Mouse (Mus musculus) olfactory bulb, adult 2 months (tissue): ENCODE data around the gene Esyt3. TPM values are rescaled to one million over a fixed set of nuclear protein-coding genes. Genes with fewer than 3 reads are reported as not detected.

ENCODE experiments used
- H3K27ac ChIP-seq: fragments of 200-500 bp; 2 replicates; pipeline ENCODE4 v1.5.1; 2012; ENCODE audit warnings: low read depth, low read length; ENCODE audit not compliant: insufficient read depth
- H3K4me1 ChIP-seq: fragments of 200-500 bp; 2 replicates; pipeline ENCODE4 v1.6.1; 2012; ENCODE audit warnings: low read length; ENCODE audit not compliant: control insufficient read depth, insufficient read depth
- H3K4me3 ChIP-seq: fragments of 200-500 bp; 2 replicates; pipeline ENCODE4 v1.5.1; 2012; ENCODE audit warnings: mild to moderate bottlenecking, low read depth, low read length, moderate library complexity; ENCODE audit not compliant: insufficient read depth
- CTCF ChIP-seq: fragments of 200-500 bp; IDR thresholded peaks from 2 replicates; pipeline ENCODE4 v1.5.1; 2012; ENCODE audit warnings: low read depth, mild to moderate bottlenecking, low read length, moderate library complexity; ENCODE audit not compliant: insufficient read depth
- POLR2A ChIP-seq: fragments of 200-500 bp; IDR thresholded peaks from 2 replicates; pipeline ENCODE4 v1.6.1; 2012; ENCODE audit warnings: mild to moderate bottlenecking, low read depth, low read length, moderate library complexity; ENCODE audit not compliant: insufficient read depth
- WGBS: fragments of 180-500 bp; shearing (Covaris S2); methylation state at CpG from one replicate; pipeline ENCODE4 v1.1.7; 2018; 5-methylcytosine and 5-hydroxymethylcytosine counted together
- polyA plus RNA-seq: library from polyadenylated mRNA; stranded (reverse); fragments of >200 nt; gene quantifications from 2 replicates; pipeline ENCODE4 v1.2.4, GENCODE M21; 2012; ENCODE audit warnings: low replicate concordance; ENCODE audit not compliant: missing spikeins, insufficient read depth, insufficient read length

Gene Esyt3
- polyA plus RNA-seq, 1 experiment = not detected

DNA sequence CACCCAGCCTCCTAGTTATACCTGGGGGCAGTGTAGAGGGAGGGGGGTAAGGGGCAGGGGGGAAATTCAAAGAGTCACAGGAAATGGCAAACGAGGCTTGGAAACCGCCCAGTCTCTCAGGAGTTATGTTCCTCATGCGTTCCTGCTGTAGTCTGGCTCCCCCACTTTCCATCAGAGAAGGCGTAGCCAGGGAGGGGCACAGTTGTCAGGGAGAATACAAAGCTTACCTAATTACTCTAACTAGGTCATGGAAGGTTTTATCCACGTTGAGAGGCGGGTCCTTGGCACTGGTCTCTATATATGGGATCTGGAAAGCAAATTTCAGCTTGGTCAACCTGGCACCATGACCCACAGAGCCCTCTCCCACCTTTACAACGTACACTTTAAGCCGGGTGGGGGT is 31.1 kb upstream of the Esyt3 start:
- Histone ChIP-seq H3K4me3 (no peak overlapping the region), H3K27ac (no peak overlapping the region), H3K4me1 (peaks cover 36% of the 10 kb centered on the region)
- WGBS = 52% methylated on average over 8 of the region's 8 CpGs
- TF ChIP-seq CTCF (no peak), POLR2A (no peak)

DNA sequence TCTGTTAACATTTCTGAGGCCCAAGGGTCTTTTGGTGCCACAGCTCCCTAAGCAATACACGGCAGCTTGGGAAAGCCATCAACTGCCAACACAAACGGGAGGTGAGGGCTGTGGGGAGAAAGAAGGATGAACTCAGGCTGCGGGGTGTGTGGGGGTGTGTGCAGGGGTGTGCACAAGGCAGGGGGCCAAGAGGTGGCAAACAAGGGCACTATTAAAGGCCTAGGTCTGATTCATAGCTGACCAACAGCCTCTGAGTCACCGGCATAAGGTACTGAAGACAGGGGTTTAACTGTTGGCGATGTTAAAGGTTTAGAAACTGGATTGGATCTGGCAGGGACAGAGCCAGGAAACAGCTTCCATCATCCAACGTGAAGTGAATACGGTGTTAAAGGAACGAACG is 30.5 kb upstream of the Esyt3 start:
- WGBS = 61% methylated on average over 9 of the region's 9 CpGs
- no peak overlapping the region for H3K4me3 ChIP-seq
- H3K27ac ChIP-seq = no peak overlapping the region
- H3K4me1 ChIP-seq = peaks cover 33% of the 10 kb centered on the region
- no peak for TF ChIP-seq POLR2A
- no peak for TF ChIP-seq CTCF

DNA sequence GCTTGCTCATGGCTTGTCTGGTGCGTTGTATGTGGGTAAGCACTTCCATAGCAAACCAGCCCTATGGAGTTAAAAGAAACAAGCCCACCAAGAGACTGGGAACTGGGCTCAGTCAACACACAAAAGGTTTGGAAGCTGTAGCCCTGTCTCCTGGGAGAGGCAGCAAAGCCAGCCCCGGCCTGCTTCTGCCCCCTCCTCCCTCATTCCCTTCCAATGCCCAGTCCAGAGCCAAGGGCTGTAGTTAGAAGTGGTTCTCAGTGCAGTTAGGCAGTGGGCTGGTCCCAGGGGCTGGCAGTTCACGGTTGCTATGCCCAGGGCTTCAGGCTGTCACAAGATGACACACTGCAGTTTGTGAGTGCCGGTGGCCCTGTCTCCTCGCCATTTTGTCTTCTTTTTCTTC is 29.7 kb upstream of the Esyt3 start:
- H3K27ac ChIP-seq = no peak overlapping the region
- no peak overlapping the region for H3K4me3 ChIP-seq
- peaks cover 31% of the 10 kb centered on the region for H3K4me1 ChIP-seq
- WGBS = 67% methylated on average over 5 of the region's 5 CpGs
- TF ChIP-seq POLR2A = no peak

DNA sequence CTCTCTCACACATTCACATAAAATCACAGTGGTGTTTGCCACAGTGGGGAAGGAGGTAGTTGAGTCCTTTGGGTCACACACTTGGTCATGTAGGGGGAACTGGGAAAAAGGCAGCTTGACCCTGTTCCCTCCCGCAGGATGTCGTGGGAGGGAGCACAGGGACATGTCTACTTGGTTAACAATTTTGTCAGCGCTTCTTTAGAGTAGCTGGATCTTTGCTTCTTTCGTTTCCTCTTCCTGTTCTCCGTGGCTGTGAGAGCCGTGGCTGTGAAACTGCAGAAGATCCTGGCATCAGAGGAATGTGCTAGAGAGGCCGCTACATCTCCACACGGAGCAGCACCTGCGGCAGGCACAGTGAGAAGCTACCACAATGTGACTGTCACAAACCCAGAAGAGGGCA is 24.2 kb upstream of the Esyt3 start:
- WGBS = 72% methylated on average over 9 of the region's 9 CpGs
- H3K4me1 ChIP-seq = peaks cover 8% of the 10 kb centered on the region
- no peak overlapping the region for H3K27ac ChIP-seq
- H3K4me3 ChIP-seq = no peak overlapping the region
- TF ChIP-seq CTCF (no peak), POLR2A (no peak)

DNA sequence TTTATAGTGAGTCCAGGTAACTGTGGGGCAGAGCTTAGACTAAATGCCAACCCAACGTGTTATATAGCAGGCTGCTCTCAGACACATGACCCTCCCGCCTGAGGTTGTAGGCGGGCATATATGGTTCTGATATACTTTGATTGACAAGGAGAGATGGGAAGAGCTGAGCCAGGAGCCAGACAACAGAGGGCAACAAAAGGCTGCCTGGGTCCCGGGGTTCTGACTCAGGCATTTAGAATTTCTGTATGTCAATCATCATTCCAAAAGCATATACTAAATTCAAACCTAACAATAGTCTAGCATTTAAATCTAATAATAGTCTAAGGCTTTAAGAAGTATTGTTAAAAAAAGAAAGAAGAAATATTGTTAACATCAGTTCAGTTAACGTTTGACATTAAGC is 20.8 kb upstream of the Esyt3 start:
- Histone ChIP-seq H3K4me1 (peaks cover 8% of the 10 kb centered on the region), H3K4me3 (no peak overlapping the region), H3K27ac (no peak overlapping the region)
- no peak for TF ChIP-seq CTCF
- WGBS = 74% methylated on average over 5 of the region's 5 CpGs

DNA sequence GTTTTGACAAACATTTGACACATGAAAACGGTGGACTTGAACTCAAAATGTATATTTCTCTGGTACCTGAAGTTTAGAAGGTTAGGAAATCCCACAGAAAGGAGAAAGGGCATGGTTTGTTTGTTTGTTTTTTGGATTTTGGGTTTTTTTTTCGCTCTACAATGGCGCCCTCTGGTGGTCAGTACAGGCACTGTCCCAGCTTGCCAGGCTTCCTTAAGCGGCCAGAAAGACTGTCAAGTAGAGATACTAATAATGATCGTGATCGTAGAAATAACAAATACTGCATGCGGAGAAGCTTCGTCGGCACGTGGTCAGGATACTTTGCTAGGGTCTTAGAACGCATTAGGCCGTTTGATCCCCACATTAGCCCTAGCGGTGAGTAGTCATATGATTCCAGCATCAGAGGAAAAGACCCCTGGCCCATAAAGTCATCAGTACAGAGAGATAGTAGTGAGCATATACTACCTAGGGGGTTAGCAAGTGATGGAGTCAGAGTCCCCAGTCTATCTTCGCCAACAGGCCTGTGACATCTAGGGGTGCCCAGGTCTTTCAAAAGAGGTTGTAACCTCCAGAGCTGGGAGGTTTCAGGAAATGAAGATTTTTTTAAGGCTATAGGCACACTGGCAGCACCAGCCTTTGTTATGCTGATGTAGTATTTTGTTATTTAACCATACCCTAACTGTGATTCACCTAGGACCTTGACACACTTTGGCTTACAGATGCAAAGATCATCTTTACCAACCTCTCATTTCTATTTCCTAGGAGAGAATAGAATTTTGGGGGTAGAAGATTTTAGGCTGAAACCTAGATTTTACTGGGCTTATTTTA is 18.4 kb upstream of the Esyt3 start:
- TF ChIP-seq CTCF = 0 out of 2 replicates have a peak, but pooled peaks have one; percentile 16
- TF ChIP-seq POLR2A = no peak
- Histone ChIP-seq H3K4me1 (peaks cover 8% of the 10 kb centered on the region), H3K27ac (no peak overlapping the region), H3K4me3 (no peak overlapping the region)
- WGBS = 6% methylated on average over 14 of the region's 14 CpGs

DNA sequence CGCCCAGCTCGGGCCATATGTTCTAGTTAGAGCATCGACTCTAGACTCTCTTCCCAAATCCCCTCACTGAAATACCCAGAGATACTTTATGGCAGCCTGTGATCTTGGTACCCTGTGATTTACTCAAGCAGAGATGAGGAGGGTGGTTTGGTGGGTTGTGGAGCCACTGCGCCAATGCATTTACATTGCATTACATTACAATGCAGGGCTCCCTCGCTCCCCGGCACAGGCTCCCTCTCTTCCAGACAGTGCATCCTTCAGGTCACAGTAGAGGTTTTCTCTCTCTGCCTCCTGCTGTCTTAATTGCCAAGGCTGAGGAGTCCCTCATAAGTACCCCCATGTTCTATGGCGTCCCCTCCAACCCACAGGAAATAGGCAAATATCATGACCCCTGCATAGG is 10.1 kb upstream of the Esyt3 start:
- H3K4me3 ChIP-seq = no peak overlapping the region
- WGBS = 89% methylated on average over 7 of the region's 7 CpGs
- H3K4me1 ChIP-seq = no peaks in the 10 kb centered on the region
- no peak overlapping the region for H3K27ac ChIP-seq
- TF ChIP-seq POLR2A = no peak
- TF ChIP-seq CTCF = no peak

DNA sequence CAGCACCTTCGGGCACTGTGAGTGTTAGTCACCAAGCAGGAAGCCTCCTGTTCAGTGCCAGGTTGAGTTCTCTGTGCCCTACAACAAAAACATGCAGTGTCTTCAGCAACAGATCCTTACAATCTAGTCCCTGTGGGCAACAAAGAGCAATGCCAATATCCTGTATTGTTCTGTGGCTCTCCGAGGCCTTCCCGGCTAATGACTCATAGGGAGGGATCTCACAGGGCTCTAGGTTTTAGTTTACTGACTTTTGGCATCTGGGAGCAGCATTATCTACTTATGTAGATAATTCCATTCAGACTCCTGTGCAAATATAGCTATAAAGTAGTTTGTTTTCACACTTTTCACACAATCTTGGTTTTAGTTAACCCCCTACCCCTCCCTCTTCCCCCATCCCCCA is 7.5 kb upstream of the Esyt3 start:
- Histone ChIP-seq H3K4me3 (no peak overlapping the region), H3K27ac (no peak overlapping the region), H3K4me1 (peaks cover 2% of the 10 kb centered on the region; the same call in 1 of the 2 replicates)
- TF ChIP-seq CTCF (no peak), POLR2A (no peak)
- 62% methylated on average over 3 of the region's 3 CpGs for WGBS

DNA sequence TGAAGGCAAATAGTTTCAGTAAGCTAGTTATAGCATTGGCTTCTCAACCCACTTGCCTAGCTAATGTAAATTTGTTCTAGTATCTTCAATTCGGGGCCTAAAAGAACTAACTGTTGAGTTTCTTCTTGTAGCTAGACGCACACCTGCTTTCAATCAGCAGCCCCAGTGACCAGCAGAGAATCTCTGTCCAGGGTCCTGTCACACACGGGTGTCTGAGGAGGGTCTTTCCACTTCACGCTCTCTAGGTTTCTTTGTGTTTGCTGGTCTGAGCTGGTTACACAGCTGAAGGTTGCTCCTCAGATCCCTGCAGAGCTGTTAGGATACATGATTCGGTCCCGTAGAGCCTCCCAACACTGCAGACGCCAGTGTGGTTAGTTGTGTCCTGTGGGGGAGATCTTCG is 4.7 kb upstream of the Esyt3 start:
- WGBS = 84% methylated on average over 8 of the region's 8 CpGs
- Histone ChIP-seq H3K27ac (no peak overlapping the region), H3K4me3 (no peak overlapping the region), H3K4me1 (peaks cover 6% of the 10 kb centered on the region)
- TF ChIP-seq POLR2A (no peak), CTCF (no peak)
